Mouse (Mus musculus) heart, embryonic 13.5 days (tissue): ENCODE results near the gene Shmt2. TPM values are rescaled to one million over a fixed set of nuclear protein-coding genes. Genes with fewer than 3 reads are reported as not detected.

Source experiments
- ATAC-seq: fragments of 200-750 bp; cut with Nextera tagmentation; 2 replicates; pipeline ENCODE4 v1.8.0; 2017; ENCODE audit warnings: moderate TSS enrichment; ENCODE audit not compliant: insufficient number of reproducible peaks, low FRiP score, low TSS enrichment; ENCODE audit errors: extremely low read depth
- H3K27ac ChIP-seq: fragments of 300-500 bp; sonication (generic); replicated peaks from 2 replicates; pipeline ENCODE4 v1.5.1; 2015; ENCODE audit warnings: moderate library complexity, mild to moderate bottlenecking, inconsistent platforms
- H3K27me3 ChIP-seq: fragments of 300-500 bp; sonication (generic); replicated peaks from 2 replicates; pipeline ENCODE4 v1.6.1; 2015; ENCODE audit warnings: mild to moderate bottlenecking, inconsistent platforms
- H3K36me3 ChIP-seq: fragments of 300-500 bp; sonication (generic); 2 replicates; pipeline ENCODE4 v1.6.1; 2015; ENCODE audit warnings: mild to moderate bottlenecking, inconsistent platforms
- H3K4me1 ChIP-seq: fragments of 300-500 bp; sonication (generic); 2 replicates; pipeline ENCODE4 v1.6.1; 2015; ENCODE audit warnings: inconsistent platforms
- H3K4me2 ChIP-seq: fragments of 300-500 bp; sonication (generic); 2 replicates; pipeline ENCODE4 v1.6.1; 2015; ENCODE audit warnings: inconsistent platforms, mild to moderate bottlenecking, moderate library complexity
- H3K4me3 ChIP-seq: fragments of 300-500 bp; sonication (generic); 2 replicates; pipeline ENCODE4 v1.5.1; 2015; ENCODE audit warnings: moderate library complexity, mild to moderate bottlenecking, inconsistent platforms
- H3K9ac ChIP-seq: fragments of 300-500 bp; sonication (generic); 2 replicates; pipeline ENCODE4 v1.6.1; 2015; ENCODE audit warnings: inconsistent platforms, mild to moderate bottlenecking, moderate library complexity
- H3K9me3 ChIP-seq: fragments of 300-500 bp; sonication (generic); 2 replicates; pipeline ENCODE4 v1.6.1; 2016; ENCODE audit warnings: inconsistent platforms
- WGBS: fragments of 180-500 bp; shearing (Covaris S2); methylation state at CpG from one replicate; pipeline ENCODE4 v1.1.7; 2015; ENCODE audit warnings: mixed read lengths; 5-methylcytosine and 5-hydroxymethylcytosine counted together
- polyA plus RNA-seq: library from polyadenylated mRNA; unstranded; fragments of >200 nt; fragmentation: Nextera tagmentation; extraction: Ambion mirVana; gene quantifications from 2 replicates; pipeline ENCODE4 v1.2.1, GENCODE M21; 2015

Shmt2 gene
- polyA plus RNA-seq, 1 experiment from 2014 or later: 78.3 TPM

GRCm38 (mm10) chr10:127509837-127510701 is 12.2 kb downstream of the Shmt2 start:
- H3K36me3 ChIP-seq: peaks cover 10% of the 10 kb centered on the region; the same call in 1 of the 2 replicates
- no peak overlapping the region; the same call in 1 of the 2 replicates for H3K9ac ChIP-seq
- peak overlapping the region; percentile 55; the same call in 1 of the 2 replicates for H3K4me3 ChIP-seq
- H3K27me3 ChIP-seq: peaks cover 94% of the 10 kb centered on the region
- peaks cover 62% of the 10 kb centered on the region for H3K4me1 ChIP-seq
- H3K27ac ChIP-seq: no peak overlapping the region
- peak overlapping the region; percentile 84; the same call in 1 of the 2 replicates for H3K4me2 ChIP-seq
- 9% methylated on average over 17 of the region's 17 CpGs for WGBS
- no peak for ATAC-seq
- no peaks in the 10 kb centered on the region for H3K9me3 ChIP-seq

DNA sequence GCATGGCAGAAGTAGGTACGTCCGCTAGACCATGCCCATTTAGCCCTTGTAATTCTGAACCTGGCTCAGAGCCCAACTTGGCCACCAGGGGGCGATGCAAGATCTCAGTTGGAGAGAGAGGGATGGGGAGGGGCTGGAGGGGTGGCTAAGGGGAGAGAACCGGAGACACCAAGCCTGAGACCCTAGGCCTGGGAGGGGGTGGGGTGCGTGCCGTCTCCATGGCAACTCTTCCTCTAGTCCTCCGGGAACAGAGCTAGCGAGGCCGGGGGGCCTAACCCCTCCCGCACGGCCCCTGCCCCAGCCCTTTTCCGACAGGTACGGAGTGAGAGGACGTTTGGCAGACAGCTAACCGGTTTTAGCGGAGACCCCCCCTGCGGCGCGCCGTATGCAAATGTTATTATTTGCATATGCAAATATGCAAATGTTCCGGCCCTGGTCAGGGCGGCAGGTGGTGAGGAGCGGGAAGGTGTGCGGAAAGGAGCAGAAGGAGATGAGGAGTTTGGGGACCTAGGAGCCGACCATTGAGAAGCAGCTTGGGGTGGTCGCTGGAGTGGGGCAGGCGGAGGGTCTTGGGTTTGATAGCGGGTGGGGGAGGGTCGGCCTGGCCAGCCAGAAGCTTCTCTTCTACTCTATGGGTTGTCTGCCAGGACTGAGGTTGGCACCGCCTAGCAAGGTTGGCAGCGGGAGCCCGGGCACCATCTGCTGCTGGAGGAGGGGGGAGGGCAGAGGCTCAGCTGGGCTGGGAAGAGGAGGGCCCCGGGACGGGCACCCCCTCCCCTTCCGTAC is 13.0 kb downstream of the Shmt2 start:
- peaks cover 86% of the 10 kb centered on the region for H3K27me3 ChIP-seq
- peak overlapping the region; percentile 84 for H3K4me2 ChIP-seq
- peak overlapping the region; percentile 55 for H3K4me3 ChIP-seq
- WGBS: 2% methylated on average over 35 of the region's 35 CpGs
- H3K27ac ChIP-seq: no peak overlapping the region
- ATAC-seq: peak; percentile 6; the same call in 1 of the 2 replicates
- H3K36me3 ChIP-seq: peaks cover 16% of the 10 kb centered on the region
- H3K9ac ChIP-seq: peak overlapping the region; percentile 59
- H3K9me3 ChIP-seq: no peaks in the 10 kb centered on the region
- H3K4me1 ChIP-seq: peaks cover 54% of the 10 kb centered on the region

GRCm38 (mm10) chr10:127508239-127508638 is 14.0 kb downstream of the Shmt2 start:
- H3K27me3 ChIP-seq: peaks cover 76% of the 10 kb centered on the region
- H3K4me3 ChIP-seq: peak overlapping the region; percentile 55; the same call in 1 of the 2 replicates
- WGBS: 5% methylated on average over 15 of the region's 15 CpGs
- no peak for ATAC-seq
- peak overlapping the region; percentile 45 for H3K9ac ChIP-seq
- H3K4me2 ChIP-seq: peak overlapping the region; percentile 84
- H3K36me3 ChIP-seq: peaks cover 26% of the 10 kb centered on the region
- no peaks in the 10 kb centered on the region for H3K9me3 ChIP-seq
- H3K27ac ChIP-seq: no peak overlapping the region
- peaks cover 44% of the 10 kb centered on the region for H3K4me1 ChIP-seq

- H3K36me3 ChIP-seq: peaks cover 77% of the 10 kb centered on the region
Observed at GRCm38 (mm10) chr10:127500894-127501893, 21.1 kb downstream of the Shmt2 start, which contains the start of gene Stac3. TSS of gene Stac3 (plus strand) at chr10:127501686.

DNA sequence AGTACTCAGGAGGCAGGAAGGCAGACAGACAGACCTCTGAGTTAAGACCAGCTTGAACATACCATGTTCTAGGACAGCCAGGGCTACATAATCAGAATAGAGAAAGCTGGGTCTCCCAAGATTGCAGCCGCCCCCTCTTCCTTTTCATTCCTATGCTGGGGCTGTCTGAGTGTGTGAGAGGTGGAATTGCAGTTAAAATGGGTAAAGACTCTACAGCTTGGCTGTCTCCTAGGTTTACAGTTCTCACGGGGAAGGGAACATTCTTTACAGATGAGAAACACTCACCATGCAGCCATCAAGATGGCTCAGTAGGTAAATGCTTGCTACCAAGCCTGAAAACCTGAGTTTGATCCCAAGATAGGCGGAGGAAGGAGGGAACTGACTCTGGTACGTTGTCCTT is 22.2 kb downstream of the Shmt2 start:
- peaks cover 83% of the 10 kb centered on the region for H3K36me3 ChIP-seq
- no peak for ATAC-seq

More at GRCm38 (mm10) chr10:127500894-127501893, 21.1 kb downstream of the Shmt2 start, which contains the start of gene Stac3:
- H3K27me3 ChIP-seq: peaks cover 8% of the 10 kb centered on the region
- 60% methylated on average over 13 of the region's 13 CpGs for WGBS
- H3K4me2 ChIP-seq: no peak within 1 kb of the TSS
- no peak for ATAC-seq
- H3K27ac ChIP-seq: no peak within 1 kb of the TSS
- H3K9me3 ChIP-seq: no peaks in the 10 kb centered on the region
- H3K4me1 ChIP-seq: no peaks in the 10 kb centered on the region
- H3K4me3 ChIP-seq: no peak within 1 kb of the TSS
- H3K9ac ChIP-seq: no peak within 1 kb of the TSS

GRCm38 (mm10) chr10:127499516-127499915 is 22.7 kb downstream of the Shmt2 start:
- H3K36me3 ChIP-seq: peaks cover 85% of the 10 kb centered on the region
- H3K9me3 ChIP-seq: no peaks in the 10 kb centered on the region
- no peak overlapping the region for H3K9ac ChIP-seq
- no peak overlapping the region for H3K4me2 ChIP-seq
- H3K4me3 ChIP-seq: no peak overlapping the region
- ATAC-seq: no peak
- H3K27me3 ChIP-seq: no peaks in the 10 kb centered on the region
- 87% methylated on average over 5 of the region's 5 CpGs for WGBS
- no peaks in the 10 kb centered on the region for H3K4me1 ChIP-seq
- no peak overlapping the region for H3K27ac ChIP-seq

More for the DNA sequence above, 22.2 kb downstream of the Shmt2 start:
- Histone ChIP-seq H3K4me1 (no peaks in the 10 kb centered on the region), H3K4me3 (no peak overlapping the region), H3K4me2 (no peak overlapping the region), H3K9ac (no peak overlapping the region), H3K9me3 (no peaks in the 10 kb centered on the region), H3K27me3 (no peaks in the 10 kb centered on the region), H3K27ac (no peak overlapping the region)
- WGBS: 83% methylated on average over 4 of the region's 4 CpGs

DNA sequence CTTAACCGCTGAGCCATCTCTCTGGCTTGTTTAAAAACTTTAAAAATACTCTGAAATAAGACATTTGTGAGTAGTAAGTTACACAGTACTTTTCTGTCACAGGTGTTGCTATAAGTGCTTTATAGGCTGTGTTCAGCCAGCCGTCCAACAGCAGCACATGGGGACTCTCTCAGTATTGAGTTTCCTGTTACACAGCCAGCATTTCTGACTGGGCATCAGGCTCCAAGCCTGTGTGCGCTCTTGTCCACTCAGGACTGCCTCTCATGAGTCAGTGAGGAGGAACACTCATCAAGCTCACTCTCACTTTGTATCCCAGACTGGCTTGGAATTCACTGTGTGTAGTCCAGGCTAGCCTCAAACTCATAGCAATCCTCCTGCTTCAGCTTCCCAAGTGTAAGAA is 26.1 kb downstream of the Shmt2 start:
- Histone ChIP-seq H3K27ac (no peak overlapping the region), H3K9ac (no peak overlapping the region), H3K4me1 (no peaks in the 10 kb centered on the region), H3K36me3 (peaks cover 97% of the 10 kb centered on the region), H3K9me3 (no peaks in the 10 kb centered on the region), H3K4me3 (no peak overlapping the region), H3K4me2 (no peak overlapping the region), H3K27me3 (no peaks in the 10 kb centered on the region)
- 93% methylated on average over 3 of the region's 3 CpGs for WGBS
- no peak for ATAC-seq

DNA sequence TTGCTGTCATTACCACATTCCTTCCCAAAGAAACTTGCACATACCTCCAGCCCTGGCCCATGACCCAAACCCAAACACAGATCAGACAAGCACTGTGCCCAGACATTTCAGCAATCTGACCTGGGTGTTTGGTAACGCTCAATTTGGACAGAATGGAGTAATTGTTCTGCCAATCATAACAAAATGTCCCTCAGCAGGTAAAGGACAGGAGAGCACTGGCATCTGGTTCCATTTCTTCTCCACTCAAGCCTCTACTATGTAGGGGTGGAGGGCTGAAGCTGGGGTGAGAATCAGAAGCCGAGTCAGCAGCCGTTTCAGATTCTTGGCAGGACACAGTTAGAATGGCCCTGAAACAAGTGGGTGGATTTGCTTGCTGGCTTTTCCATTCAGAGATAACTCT is 30.1 kb downstream of the Shmt2 start:
- H3K4me3 ChIP-seq: no peak overlapping the region
- no peak overlapping the region for H3K9ac ChIP-seq
- H3K9me3 ChIP-seq: no peaks in the 10 kb centered on the region
- peaks cover 97% of the 10 kb centered on the region for H3K36me3 ChIP-seq
- no peaks in the 10 kb centered on the region for H3K4me1 ChIP-seq
- no peaks in the 10 kb centered on the region for H3K27me3 ChIP-seq
- no peak overlapping the region for H3K4me2 ChIP-seq
- no peak for ATAC-seq
- WGBS: 84% methylated on average over 3 of the region's 3 CpGs
- no peak overlapping the region for H3K27ac ChIP-seq

GRCm38 (mm10) chr10:127491128-127491512 is 31.1 kb downstream of the Shmt2 start:
- no peak for ATAC-seq
- Histone ChIP-seq H3K4me3 (no peak overlapping the region), H3K36me3 (peaks cover 95% of the 10 kb centered on the region), H3K27ac (no peak overlapping the region), H3K9ac (no peak overlapping the region), H3K4me1 (no peaks in the 10 kb centered on the region), H3K4me2 (no peak overlapping the region), H3K27me3 (no peaks in the 10 kb centered on the region), H3K9me3 (no peaks in the 10 kb centered on the region)
- 83% methylated on average over 8 of the region's 8 CpGs for WGBS

DNA sequence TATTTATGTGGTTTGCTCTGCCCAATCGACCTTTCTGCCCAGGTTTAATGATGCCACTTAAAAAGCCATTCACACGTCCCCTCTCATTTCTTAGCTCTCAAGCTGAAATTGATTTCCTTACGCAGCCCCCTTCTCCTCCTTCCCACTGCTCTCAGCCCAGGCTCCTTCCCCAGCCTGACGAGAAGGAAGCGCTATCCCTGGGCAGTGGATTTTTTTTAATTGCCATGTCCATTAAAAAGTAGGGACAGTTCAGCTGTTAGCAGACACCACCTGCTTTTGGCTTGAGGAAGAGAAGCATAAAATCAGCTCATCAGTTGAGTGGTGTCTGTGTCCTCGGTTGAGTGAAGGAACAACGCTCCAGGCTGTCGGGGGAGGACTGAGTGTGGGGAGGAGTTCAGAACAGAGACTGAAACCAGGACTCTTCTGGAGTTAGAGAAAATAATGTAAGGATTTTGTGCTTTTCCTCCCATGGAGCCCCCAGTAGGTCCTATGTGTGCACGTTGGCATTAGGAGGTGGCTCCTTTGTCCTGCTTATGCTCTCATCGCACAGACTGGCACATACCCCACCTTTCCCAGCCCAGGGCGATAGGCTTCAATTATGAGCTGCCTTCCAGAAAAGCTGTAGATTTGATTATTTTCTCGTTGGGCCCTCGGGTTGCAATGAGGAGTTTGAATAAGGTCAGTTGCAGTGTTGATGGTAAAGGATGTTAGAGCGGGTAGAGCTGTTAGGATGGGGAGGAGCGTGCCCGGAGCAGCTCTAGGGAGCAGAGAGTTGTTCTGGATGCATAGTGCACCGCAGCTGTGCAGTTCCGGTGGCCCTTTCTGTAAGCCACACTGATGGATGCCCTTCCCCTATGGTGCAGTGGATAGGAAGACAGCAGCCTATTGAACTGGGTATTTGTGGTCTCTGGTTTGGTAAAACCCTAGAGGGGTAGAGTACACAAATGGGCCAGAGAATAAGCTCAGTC is 31.8 kb downstream of the Shmt2 start:
- no peak overlapping the region for H3K27ac ChIP-seq
- H3K9ac ChIP-seq: no peak overlapping the region
- no peak overlapping the region for H3K4me3 ChIP-seq
- H3K27me3 ChIP-seq: no peaks in the 10 kb centered on the region
- peaks cover 94% of the 10 kb centered on the region for H3K36me3 ChIP-seq
- no peaks in the 10 kb centered on the region for H3K9me3 ChIP-seq
- no peak for ATAC-seq
- H3K4me1 ChIP-seq: no peaks in the 10 kb centered on the region
- WGBS: 85% methylated on average over 18 of the region's 18 CpGs
- no peak overlapping the region for H3K4me2 ChIP-seq
